Mouse (Mus musculus) urinary bladder, postnatal 36 days (tissue): ENCODE data around the gene Sirt7.
A peak's percentile ranks its signal among the peaks of the same experiment; 100 is the strongest.

Experiments
- DNase-seq, 2 experiments: peaks; one replicate each; pipeline ENCODE4 v3.0.0; 2022; ENCODE audit warnings: low spot score in 2 of 2, mixed read lengths in 1 of 2

Sirt7 gene

GRCm38 (mm10) chr11:120625152-120625775 is at the start of gene Sirt7:
Gene Sirt7 (minus strand): TSS chr11:120625240.
- DNase-seq, result no peak

- DNase-seq, result no peak
Observed at GRCm38 (mm10) chr11:120673594-120674122, 48.6 kb upstream of the Sirt7 start.

GRCm38 (mm10) chr11:120672687-120673593 is 47.9 kb upstream of the Sirt7 start, which contains the start of gene Aspscr1:
Gene Aspscr1 (plus strand): TSS chr11:120672973.
- DNase-seq, result peak; percentile 94 to 95

GRCm38 (mm10) chr11:120666617-120667016 is 41.6 kb upstream of the Sirt7 start:
- no peak for DNase-seq

- no peak for DNase-seq
Observed at GRCm38 (mm10) chr11:120665406-120665805, 40.4 kb upstream of the Sirt7 start.

GRCm38 (mm10) chr11:120663714-120664113 is 38.7 kb upstream of the Sirt7 start:
- DNase-seq, result no peak

- no peak for DNase-seq
Observed at GRCm38 (mm10) chr11:120662759-120663158, 37.7 kb upstream of the Sirt7 start.

GRCm38 (mm10) chr11:120661076-120661460 is 36.0 kb upstream of the Sirt7 start, which contains the start of gene Notum:
Gene Notum (minus strand): TSS chr11:120661175.
- no peak for DNase-seq

- DNase-seq, result no peak
Observed at GRCm38 (mm10) chr11:120660301-120661075, 35.4 kb upstream of the Sirt7 start.

- no peak for DNase-seq
Observed at GRCm38 (mm10) chr11:120659509-120660300, 34.7 kb upstream of the Sirt7 start.

GRCm38 (mm10) chr11:120658876-120659410 is 33.9 kb upstream of the Sirt7 start:
- peak; percentile 74 to 75 for DNase-seq

- DNase-seq, result no peak
Observed at GRCm38 (mm10) chr11:120657301-120657700, 32.3 kb upstream of the Sirt7 start.

GRCm38 (mm10) chr11:120654741-120655140 is 29.7 kb upstream of the Sirt7 start:
- DNase-seq, result no peak

- DNase-seq, result no peak
Observed at GRCm38 (mm10) chr11:120651872-120652271, 26.8 kb upstream of the Sirt7 start.

GRCm38 (mm10) chr11:120648001-120648476 is 23.0 kb upstream of the Sirt7 start, which contains the start of gene Myadml2:
Gene Myadml2 (minus strand): TSS chr11:120648158.
- peak in 1 of 2 experiments; percentile 20 for DNase-seq

GRCm38 (mm10) chr11:120647047-120647830 is 22.2 kb upstream of the Sirt7 start:
- DNase-seq, result no peak

GRCm38 (mm10) chr11:120643601-120643987 is 18.6 kb upstream of the Sirt7 start, which contains the start of gene Pycr1:
Gene Pycr1 (minus strand): TSS chr11:120643769.
- DNase-seq, result peak; percentile 91 to 93

GRCm38 (mm10) chr11:120642939-120643600 is 18.0 kb upstream of the Sirt7 start:
- no peak for DNase-seq

- DNase-seq, result no peak
Observed at GRCm38 (mm10) chr11:120641869-120642268, 16.8 kb upstream of the Sirt7 start.
